Mouse (Mus musculus) monocyte, adult 5-6 weeks (primary cell): ENCODE data around the gene Tmem266. TPM values are rescaled to one million over a fixed set of nuclear protein-coding genes. Genes with fewer than 3 reads are reported as not detected.

Experiments used
- ATAC-seq: fragments of 153-309, 156-312 bp; replicated peaks from 2 replicates; pipeline ENCODE4 v1.8.0; 2017; ENCODE audit warnings: mild to moderate bottlenecking; ENCODE audit not compliant: low TSS enrichment, insufficient number of reproducible peaks, severe bottlenecking, poor library complexity, low FRiP score
- total RNA-seq: library from RNA; stranded (forward); fragments of 200-1000, 200-491, 200-594 nt; gene quantifications from 3 replicates; pipeline ENCODE4 v1.2.3, GENCODE M21; 2017

Gene Tmem266
- total RNA-seq, 1 experiment from 2014 or later, result not detected

DNA sequence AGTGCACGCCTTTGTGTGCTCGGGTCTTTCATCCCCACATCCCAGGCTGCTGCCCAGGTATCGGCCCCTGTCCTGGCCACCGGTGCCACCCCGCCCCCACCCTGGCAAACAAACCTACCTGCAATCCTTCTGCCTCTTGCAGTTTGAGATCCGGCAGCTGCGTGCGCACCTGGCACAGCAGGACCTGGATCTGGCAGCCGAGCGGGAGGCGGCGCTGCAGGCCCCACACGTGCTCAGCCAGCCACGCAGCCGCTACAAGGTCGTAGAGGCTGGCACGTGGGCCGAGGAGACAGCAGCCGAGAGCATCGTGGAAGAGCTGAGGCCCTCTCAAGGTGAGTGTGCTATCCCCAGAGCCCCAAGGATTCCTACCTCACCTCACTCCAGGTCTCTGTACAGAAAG, 103.4 kb downstream of the Tmem266 start:
- ATAC-seq, result no peak

DNA sequence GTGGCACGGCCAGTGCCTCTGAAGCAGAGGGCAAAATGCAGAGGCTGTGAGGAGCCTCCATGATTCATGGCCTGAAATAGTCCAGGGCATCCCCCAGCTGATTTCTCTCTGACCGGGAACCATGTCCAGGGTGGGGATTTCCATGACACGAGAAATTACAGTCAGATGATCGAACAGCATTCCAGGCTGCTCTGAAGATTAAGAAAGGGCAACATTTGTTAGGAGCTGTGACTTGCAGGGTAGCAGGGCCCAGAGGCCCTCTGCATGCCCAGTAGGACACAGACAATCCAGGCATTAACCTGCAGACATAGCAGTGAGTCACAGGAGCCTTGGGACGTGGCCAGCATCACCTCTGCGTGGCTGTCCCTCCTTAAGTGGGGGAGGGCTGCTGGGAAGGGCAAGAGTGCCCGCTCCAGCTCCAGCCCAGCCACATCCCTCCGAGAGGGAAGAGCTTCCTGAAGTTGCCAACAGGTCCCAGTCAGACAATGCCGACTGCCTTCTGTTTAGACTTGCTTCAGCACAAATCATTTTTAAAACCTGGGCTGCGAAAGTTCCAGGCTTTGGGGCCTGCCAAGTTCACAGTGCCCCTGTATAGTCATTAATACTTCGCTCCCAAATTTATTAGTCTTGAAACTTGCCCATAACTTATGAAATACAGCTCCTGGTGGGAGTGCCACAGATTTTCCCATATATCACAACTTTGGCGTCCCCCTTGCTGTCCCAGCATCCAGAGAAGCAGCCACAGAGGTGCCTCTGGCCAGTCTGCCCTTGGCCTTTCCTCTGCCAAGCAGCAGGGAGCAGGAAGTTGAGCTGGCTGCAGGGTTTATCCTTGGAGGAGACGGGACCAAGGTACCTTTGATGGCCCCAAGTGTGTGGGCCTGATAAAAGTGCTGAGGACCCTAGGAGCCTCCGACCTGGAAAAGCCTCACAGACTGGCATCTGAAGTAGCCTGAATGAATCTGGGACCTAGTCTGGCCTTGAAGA, 105.9 kb downstream of the Tmem266 start:
- no peak for ATAC-seq

DNA sequence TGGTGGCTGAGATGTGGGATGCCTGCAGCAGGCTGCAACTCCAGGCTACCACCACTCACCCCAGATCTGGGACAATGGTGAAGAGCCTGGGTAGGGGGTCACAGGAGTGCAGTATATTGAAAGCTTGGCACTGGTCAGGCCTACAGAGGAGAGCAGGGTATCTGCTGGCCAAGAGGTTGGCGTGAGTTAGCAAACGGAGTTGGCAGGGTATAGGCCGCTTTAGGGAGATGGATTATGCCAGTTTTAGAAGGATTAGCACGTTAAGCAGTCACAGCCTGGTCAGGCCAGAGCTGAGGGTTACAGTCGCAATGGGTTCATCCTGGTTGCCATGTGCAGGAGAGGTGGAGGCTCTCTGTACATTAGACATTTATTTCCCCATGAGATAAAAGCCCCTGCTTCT, 107.2 kb downstream of the Tmem266 start:
- no peak for ATAC-seq

DNA sequence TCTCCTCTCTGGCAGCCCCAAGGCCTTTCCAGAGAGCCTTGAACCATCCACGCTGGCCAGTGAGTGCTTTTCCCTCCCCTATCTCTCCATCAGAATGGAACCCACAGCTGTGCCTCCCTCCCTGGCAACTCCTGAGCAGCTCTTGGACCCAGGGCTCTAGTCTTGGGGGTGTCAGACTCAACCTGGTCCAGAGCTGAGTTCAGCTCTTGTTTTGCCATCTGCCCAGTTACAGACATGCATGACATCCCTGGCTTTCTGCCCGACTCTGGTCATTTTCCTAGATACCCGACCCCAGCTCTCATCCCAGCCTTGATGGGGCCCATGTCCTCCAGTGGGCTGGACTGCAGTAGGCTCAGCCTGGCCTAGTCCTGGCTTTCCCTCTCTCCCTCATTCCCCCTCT, 111.7 kb downstream of the Tmem266 start:
- ATAC-seq, result no peak

DNA sequence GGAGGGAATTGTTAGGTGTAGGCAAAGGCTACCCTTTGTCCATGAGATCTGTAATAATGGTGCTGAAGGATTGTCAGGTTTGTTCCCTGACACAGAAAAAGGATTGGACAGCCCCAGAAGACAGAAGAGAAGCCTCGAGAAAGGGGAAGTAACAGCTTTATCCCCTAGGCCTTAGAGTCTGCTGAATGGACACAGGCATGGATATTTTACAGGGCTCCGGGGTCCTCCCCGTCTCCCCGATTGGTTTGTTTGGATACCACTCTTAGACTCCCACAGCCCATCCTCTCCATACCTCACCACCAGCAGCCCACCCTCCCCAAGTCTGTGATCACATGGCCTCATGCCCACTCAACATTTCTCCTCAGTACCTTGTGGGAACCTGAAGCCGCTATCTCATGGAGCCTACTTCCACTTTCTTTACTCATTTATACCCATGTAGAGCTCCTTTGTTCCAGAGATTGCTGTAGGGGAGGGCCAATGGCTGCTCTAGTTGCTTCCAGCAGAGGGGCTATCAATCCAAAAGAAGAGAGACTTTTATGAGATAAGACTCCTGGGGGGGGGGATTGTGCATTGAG, 112.6 kb downstream of the Tmem266 start:
- no peak for ATAC-seq

DNA sequence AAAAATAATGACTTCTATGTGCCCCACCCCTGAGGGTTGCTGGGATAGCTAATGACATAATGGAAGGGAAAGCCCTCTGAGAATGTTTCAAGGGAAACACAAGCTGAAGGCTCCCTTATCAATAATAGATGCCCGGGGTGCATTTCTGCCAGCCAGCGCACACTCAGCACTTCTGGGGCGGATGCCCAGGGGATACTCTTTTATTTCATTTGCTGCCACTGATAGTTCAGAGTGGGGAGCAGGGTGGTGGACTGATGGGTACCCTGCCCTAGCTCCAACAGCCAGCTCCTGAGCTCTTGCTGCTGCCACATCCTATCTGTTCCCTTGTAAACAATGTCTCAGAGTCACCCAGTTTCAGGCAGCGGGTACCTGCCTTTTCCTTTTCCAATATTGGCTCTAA, 120.8 kb downstream of the Tmem266 start:
- ATAC-seq, result no peak

DNA sequence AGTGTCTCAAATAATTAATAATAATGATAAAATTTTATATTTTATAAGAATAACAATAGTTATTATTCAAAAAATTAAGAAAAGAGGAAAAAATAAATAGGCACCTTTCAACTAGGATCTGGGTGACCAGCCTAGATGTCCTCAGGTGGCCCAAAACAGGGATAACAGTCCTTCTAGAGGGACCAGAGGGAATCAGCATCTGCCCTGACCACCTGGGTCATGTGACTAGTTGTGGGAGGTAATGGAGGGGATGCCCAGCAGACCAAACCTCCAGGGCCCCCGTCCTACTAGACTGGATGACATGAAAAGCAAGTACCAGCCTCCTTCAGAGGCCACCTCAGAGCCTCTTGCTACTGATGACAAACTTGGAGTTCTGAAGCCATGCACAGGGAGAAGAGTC, 122.4 kb downstream of the Tmem266 start:
- ATAC-seq, result no peak

DNA sequence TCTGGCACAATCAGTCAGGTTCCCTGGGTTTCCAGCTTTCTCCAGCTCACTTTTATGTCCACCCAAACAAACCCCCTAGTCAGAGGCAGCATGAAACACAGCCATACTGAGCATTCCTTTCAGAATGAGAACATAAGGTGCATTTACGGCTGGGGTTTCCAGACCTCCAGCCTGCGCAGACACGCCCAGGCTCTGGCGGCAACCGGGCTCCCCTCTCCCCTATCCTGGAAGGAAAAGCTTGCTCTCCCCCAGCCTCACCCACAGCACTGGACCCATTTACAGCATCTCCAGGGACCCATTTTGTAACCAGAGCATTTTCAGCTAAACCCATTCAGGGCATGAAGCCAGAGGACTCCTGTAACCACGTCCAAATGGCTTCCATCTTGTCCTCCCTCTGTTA, 123.3 kb downstream of the Tmem266 start:
- ATAC-seq, result no peak

DNA sequence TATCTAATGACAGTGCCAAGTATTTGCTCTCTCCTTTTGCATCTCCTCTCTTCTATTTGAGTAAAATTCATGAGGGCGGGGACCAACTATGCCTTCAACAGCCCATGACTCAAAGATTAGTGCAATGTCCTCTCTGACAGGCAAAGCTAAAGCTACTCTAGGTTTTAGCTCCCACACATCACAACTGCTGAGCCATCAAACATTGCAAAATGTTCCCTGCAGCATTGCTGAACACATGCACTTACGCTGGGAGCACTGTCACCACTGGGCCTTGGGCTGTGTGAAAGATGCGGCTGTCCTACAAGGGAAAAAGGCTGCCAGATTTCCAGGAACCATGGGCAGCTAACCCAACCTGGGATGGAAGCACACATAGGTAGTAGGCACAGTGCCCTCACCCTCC, 124.7 kb downstream of the Tmem266 start:
- no peak for ATAC-seq

DNA sequence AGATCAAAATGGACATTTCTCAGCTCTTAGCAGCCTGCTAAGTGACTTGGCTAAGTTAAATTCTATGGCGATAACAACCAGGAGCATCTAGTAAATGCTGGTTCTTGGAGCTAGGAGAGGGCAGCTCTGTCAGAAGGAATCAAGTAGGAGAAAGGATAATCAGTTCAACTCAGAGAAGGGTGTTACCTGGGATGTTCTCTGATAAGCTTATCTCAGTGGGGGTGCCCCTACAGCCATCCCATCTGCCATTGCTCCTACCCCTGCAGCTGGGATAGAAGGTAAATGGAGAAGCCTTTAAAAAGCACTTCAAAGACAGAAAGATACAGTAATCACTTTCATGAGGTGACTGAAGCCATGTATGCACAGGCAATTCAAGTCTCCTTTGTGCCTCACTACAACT, 126.2 kb downstream of the Tmem266 start:
- ATAC-seq, result no peak

DNA sequence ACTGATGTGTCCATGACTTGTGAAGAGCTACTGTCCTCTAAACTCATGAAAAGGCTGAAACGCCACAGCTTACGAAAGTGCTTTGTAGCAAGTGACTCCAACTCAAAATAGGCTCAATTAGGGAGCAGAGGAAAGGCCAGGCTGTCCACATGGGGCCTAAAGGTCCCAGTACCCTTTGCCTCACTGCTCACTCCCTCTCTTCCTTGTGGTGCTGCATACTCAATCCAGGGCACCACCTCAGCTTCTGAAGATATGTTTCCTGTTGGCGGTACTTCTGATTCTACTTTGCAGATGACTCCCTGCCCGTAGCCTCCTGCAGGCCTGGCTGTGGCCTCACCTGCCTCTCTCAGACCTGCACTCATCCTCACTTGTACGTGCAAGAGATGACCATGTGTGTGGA, 126.7 kb downstream of the Tmem266 start:
- ATAC-seq, result no peak

DNA sequence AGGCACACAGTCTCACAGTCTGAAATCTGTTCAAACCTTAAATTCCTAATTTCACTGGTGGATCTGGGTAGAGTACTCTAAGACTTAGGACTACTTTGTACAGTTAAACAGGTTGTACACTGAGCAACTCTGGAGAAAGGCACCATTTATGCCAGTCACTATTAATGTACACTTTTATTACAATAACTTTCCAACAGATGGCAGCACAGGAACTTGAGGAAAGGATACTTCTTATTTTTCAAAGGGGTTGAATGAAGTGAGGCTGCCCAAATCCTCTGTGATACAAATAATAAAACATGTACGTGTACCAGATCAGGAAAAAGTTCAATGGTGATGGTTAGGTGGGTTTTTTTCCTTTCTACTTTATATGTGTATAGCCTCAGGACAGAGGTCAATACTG, 141.7 kb downstream of the Tmem266 start:
- no peak for ATAC-seq

DNA sequence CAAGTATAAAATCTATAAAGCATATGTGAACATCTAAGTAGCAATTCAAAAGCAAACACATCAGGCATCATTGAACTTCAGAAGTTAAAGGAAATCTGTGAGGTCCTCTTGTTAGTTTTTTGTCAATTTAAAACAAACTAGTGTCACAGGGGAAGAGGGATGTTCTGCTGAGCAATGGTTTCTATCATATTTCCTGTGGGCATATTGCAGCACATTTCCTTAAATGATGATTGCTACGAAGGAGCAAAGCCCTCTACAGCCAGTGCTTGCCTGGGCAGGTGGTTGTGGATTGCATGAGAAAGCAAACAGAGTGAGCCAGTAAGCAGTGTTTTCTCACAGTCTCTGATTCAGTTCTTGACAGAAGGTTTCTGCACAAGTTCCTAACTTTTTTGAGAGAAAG, 149.4 kb downstream of the Tmem266 start:
- no peak for ATAC-seq

DNA sequence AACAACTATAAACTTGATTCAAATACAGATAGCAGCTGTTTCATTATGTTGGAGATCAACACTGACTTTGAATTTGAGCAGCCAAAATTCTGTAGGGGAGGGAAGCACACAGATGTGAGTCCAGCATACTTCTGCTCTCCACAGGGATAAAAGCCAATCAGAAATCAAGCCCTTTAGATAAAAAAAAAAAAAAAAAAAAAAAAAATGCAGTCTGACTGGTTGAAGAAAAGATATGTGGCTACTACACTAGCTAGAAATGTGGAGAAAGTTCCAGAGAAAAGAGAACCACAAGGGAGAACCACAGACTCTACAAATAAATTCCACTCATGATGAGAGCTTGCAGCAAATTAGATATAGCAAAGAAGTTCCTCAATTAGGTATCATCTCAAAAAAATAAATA, 152.0 kb downstream of the Tmem266 start:
- no peak for ATAC-seq

DNA sequence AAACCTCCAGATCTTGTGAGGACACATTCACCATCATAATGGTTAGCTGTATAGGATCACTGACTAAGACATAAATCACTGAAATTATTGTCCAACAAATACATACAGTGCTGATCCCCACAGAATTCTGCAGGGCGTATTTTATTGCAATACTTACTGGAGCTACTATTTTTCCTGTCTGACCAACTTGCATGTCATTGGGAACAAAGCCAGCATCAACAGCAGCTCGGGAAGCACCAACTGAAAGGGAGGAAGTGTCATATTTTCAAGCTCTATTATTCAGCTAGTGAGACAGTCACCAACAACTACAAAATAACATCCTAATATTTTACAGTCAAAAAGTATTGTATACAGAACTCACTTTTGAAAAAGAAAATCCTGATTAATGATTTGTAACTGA, 155.4 kb downstream of the Tmem266 start:
- ATAC-seq, result no peak

Other genes starting within 250 kb of the Tmem266 start
- gene Ube2q2, start 178.1 kb upstream of the Tmem266 start, total RNA-seq, result 39.7 to 49.5 TPM (median 44.0 TPM) in 3 replicates
- gene Fbxo22, start 118.0 kb upstream of the Tmem266 start, total RNA-seq, result 43.1 to 80.1 TPM (median 59.4 TPM) in 3 replicates
- gene Nrg4, start 69 bp upstream of the Tmem266 start, total RNA-seq, result 1.4 to 4.7 TPM in 2 of 3 replicates, not detected in the other
- gene Etfa, start 185.3 kb downstream of the Tmem266 start, total RNA-seq, result 41.8 to 63.2 TPM (median 48.1 TPM) in 3 replicates
- not detected in 3 replicates for gene Isl2, start 211.8 kb downstream of the Tmem266 start, total RNA-seq